Mouse (Mus musculus) C2C12 (cell line): ENCODE measurements around the gene Lyplal1. TPM values are rescaled to one million over a fixed set of nuclear protein-coding genes. Genes with fewer than 3 reads are reported as not detected.

ENCODE experiments used
- H3K27me3 ChIP-seq: one replicate; pipeline ENCODE4 v1.6.1; 2011; ENCODE audit not compliant: control insufficient read depth, insufficient read depth, insufficient read length
- H3K36me3 ChIP-seq: one replicate; pipeline ENCODE4 v1.6.1; 2011; ENCODE audit not compliant: control insufficient read depth, insufficient read depth
- H3K4me3 ChIP-seq: one replicate; pipeline ENCODE4 v1.5.1; 2011; ENCODE audit warnings: mild to moderate bottlenecking, control low read depth; ENCODE audit not compliant: poor library complexity, insufficient read depth, severe bottlenecking
- H3K79me2 ChIP-seq: one replicate; pipeline ENCODE4 v1.6.1; 2011; ENCODE audit not compliant: control insufficient read depth, insufficient read depth
- H3K79me3 ChIP-seq: one replicate; pipeline ENCODE4 v1.6.1; 2011; ENCODE audit warnings: low read depth, control low read depth
- H3ac ChIP-seq: one replicate; pipeline ENCODE3; 2011; ENCODE audit warnings: low read depth; ENCODE audit not compliant: control insufficient read depth, insufficient read length
- CEBPB ChIP-seq: IDR thresholded peaks from one replicate; pipeline ENCODE4 v1.6.1; 2011; ENCODE audit warnings: low read depth, mild to moderate bottlenecking, control low read depth, moderate library complexity
- CTCF ChIP-seq: IDR thresholded peaks from one replicate; pipeline ENCODE4 v1.5.1; 2011; ENCODE audit not compliant: control insufficient read depth, insufficient read depth, insufficient read length
- FOSL1 ChIP-seq: IDR thresholded peaks from one replicate; pipeline ENCODE4 v1.8.0; 2011; ENCODE audit warnings: mild to moderate bottlenecking, low read length; ENCODE audit not compliant: poor library complexity, insufficient read depth, severe bottlenecking
- MAX ChIP-seq: IDR thresholded peaks from one replicate; pipeline ENCODE4 v1.6.1; 2011; ENCODE audit warnings: mild to moderate bottlenecking, control low read depth
- MYOD1 ChIP-seq: IDR thresholded peaks from one replicate; pipeline ENCODE4 v1.6.1; 2011; ENCODE audit warnings: low read depth; ENCODE audit not compliant: control insufficient read depth, insufficient read length
- MYOG ChIP-seq: IDR thresholded peaks from one replicate; pipeline ENCODE4 v1.6.1; 2011; ENCODE audit not compliant: control insufficient read depth, insufficient read length; ENCODE audit errors: extremely low read depth
- USF1 ChIP-seq: IDR thresholded peaks from one replicate; pipeline ENCODE4 v1.6.1; 2011; ENCODE audit warnings: low read depth, mild to moderate bottlenecking, control low read depth, moderate library complexity
- polyA plus RNA-seq: library from polyadenylated mRNA; unstranded; fragments of >200 nt; fragmentation: generic; extraction: Trizol; gene quantifications from one replicate; pipeline ENCODE4 v1.2.1, GENCODE M21; 2012; ENCODE audit warnings: missing spikeins

Lyplal1 gene
- polyA plus RNA-seq, 1 experiment: 3.3 TPM

DNA sequence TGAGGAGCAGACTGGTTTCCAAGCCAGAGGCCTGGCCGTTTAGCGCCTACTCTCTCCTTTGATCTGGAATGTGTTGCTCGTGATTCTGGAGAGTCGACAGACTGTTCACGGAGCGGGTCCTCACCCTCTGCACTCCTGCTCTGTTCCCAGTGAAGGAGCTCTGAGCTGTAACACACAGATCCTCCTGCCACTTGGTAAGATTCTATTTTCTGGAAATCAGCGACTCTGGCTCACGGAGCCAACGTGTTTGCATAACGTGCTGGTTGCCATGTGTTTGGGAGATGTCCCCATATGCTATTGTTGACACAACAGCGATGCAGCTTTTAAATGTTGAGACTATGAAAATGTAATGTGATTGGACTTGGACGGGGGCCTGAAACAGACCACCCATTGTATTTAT is 20.8 kb upstream of the Lyplal1 start:
- no peaks in the 10 kb centered on the region for H3K79me2 ChIP-seq
- H3K79me3 ChIP-seq: no peaks in the 10 kb centered on the region
- H3K36me3 ChIP-seq: no peaks in the 10 kb centered on the region
- H3K4me3 ChIP-seq: no peak overlapping the region
- no peaks in the 10 kb centered on the region for H3K27me3 ChIP-seq
- no peak overlapping the region for H3ac ChIP-seq
- TF ChIP-seq USF1: no peak
- no peak for TF ChIP-seq CTCF
- no peak for TF ChIP-seq CEBPB
- TF ChIP-seq MYOG: no peak
- no peak for TF ChIP-seq MYOD1
- TF ChIP-seq MAX: no peak
- TF ChIP-seq FOSL1: no peak

DNA sequence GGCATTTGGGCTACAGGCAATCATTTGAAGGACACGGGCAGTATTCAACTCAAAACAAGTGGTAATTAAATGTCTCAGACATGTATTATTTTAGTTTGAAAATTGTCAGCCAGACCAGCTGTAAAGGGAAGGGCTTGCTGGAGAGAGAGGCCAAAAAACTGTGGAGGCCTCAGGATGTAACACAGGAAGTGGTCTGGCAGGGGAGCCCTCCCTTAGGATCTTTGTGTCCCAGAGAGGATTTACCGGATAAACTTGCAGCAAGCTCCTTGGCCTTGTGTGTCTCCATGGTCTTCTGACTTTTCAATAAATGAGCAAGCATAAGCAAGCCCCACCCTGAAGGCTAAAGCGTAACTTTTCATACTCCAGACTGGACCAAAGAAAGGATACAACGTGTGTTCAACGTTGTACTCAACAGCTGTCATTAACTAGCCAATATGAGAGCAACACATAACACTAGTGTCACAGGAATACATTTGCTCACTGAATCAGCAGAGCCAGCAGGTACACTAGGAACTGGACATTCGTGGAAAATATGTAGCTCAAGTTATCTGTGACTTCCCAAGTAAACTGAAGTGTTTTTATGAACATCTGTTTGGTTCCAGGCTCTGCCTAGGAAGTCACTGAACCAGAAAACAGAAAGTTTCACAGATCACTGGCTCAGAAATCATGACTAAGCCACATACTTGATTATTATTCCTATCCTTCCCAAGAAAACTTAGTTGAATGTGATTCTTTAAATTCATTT is 19.7 kb upstream of the Lyplal1 start:
- Histone ChIP-seq H3K4me3 (no peak overlapping the region), H3K79me2 (no peaks in the 10 kb centered on the region), H3K79me3 (no peaks in the 10 kb centered on the region), H3K27me3 (no peaks in the 10 kb centered on the region), H3K36me3 (no peaks in the 10 kb centered on the region), H3ac (no peak overlapping the region)
- TF ChIP-seq MYOD1: no peak
- TF ChIP-seq USF1: no peak
- TF ChIP-seq CTCF: no peak

DNA sequence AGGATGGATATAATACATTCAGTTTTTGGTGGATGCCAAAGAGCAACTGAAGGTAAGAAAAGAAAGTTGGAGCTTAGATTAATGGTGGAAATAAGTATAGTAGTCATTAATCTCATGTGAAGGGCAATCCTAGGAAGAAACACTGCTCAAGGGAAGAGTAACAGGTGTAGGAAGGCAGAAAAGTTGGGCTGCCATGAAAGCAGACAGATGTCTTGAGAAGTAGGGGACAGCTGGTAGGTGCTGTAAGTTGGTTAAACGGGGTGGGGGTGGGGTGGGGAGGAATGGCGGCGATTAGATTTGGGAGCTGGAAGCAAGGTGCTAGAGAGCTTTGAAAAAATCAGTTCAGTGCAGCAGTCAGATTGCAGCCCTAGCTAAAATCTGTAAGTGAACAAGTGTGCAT is 14.4 kb upstream of the Lyplal1 start:
- H3K4me3 ChIP-seq: no peak overlapping the region
- H3K27me3 ChIP-seq: no peaks in the 10 kb centered on the region
- H3K36me3 ChIP-seq: no peaks in the 10 kb centered on the region
- no peaks in the 10 kb centered on the region for H3K79me3 ChIP-seq
- H3ac ChIP-seq: no peak overlapping the region
- TF ChIP-seq MYOD1: no peak
- no peak for TF ChIP-seq USF1
- H3K79me2 ChIP-seq: no peaks in the 10 kb centered on the region

DNA sequence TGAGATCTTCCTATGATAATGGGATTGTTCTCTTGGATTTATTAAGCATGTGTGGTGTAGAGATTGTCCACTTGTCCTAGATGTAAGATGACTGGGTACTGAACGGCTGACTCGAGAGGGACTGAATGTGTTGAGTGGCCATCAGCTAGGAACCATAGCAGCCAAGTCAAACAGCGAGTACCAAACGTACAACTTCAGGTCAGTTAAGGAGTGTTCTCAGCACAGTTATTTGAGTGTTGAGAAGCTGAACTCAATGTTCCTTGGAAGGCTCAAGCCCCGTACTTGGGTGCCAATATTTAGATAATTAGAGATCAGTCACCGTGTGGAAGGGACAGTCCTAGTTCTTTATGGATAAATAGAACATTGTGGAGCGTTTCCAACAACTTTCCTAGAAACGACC is 11.8 kb upstream of the Lyplal1 start:
- no peaks in the 10 kb centered on the region for H3K79me2 ChIP-seq
- H3ac ChIP-seq: no peak overlapping the region
- H3K79me3 ChIP-seq: no peaks in the 10 kb centered on the region
- no peaks in the 10 kb centered on the region for H3K36me3 ChIP-seq
- no peak overlapping the region for H3K4me3 ChIP-seq
- no peak for TF ChIP-seq FOSL1
- TF ChIP-seq MYOD1: no peak
- TF ChIP-seq MYOG: no peak
- no peak for TF ChIP-seq CEBPB
- no peak for TF ChIP-seq USF1
- TF ChIP-seq MAX: no peak
- no peak for TF ChIP-seq CTCF
- H3K27me3 ChIP-seq: no peaks in the 10 kb centered on the region

DNA sequence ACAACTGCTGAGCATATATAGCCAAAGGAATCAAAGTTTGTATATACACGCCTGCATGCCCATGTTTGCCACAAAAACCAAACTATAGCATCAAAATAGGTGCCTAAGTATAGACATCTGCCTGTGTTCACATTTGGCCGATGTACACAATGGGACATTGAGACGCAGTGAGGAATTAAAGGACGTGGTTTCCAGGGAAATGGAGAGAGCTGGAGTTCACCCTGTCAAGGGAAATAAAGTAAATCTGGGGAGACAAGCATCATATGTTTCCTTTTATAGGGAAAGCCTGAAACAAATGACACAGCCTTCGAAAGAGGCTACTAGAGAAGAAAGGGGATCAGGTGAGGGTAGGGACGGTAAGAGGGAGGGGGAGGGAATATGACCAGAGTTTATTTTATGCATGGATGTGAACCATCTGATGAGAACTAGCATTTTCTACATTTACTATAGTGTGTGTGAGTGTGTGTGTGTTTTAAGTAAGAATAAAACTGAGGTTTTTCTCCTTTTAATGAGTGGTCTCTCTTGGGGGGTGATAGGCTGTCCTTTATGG is 9.3 kb upstream of the Lyplal1 start:
- no peaks in the 10 kb centered on the region for H3K79me2 ChIP-seq
- TF ChIP-seq FOSL1 (no peak), CEBPB (no peak), MYOG (no peak), USF1 (no peak), MAX (no peak), CTCF (no peak)
- no peak overlapping the region for H3ac ChIP-seq
- no peaks in the 10 kb centered on the region for H3K79me3 ChIP-seq
- no peak overlapping the region for H3K4me3 ChIP-seq
- no peaks in the 10 kb centered on the region for H3K36me3 ChIP-seq
- H3K27me3 ChIP-seq: no peaks in the 10 kb centered on the region

DNA sequence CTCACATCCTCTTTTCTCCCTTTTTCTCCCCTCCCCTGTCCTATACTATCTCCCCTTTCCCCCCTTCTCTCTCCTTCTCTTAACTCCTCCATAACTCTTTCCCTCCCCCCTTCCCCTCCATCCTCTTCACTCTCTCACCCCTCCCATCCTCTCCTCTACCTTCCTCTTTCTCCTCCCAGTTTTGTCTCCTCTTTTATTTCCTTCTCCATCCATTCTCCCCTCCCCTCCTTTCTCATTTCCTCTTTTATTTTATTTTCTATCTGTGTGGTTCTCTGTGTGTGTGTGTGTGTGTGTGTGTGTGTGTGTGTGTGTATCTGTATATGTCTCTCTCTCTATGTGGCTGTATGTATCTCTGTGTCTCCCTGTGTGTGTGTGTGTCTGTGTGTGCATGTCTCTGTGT is 6.6 kb upstream of the Lyplal1 start:
- no peak overlapping the region for H3ac ChIP-seq
- TF ChIP-seq CTCF (no peak), FOSL1 (no peak), CEBPB (no peak), USF1 (no peak), MYOD1 (no peak), MYOG (no peak), MAX (no peak)
- no peaks in the 10 kb centered on the region for H3K27me3 ChIP-seq
- no peaks in the 10 kb centered on the region for H3K79me2 ChIP-seq
- no peaks in the 10 kb centered on the region for H3K36me3 ChIP-seq
- no peaks in the 10 kb centered on the region for H3K79me3 ChIP-seq
- H3K4me3 ChIP-seq: no peak overlapping the region
